Mouse (Mus musculus): ENCODE measurements at regions not wholly inside any gene's neighbourhood (a gene's known extent, or its start where the extent isn't known, plus 50 kb on each side); places are given as distances from the start of the nearest gene placed in this dataset.

- H3K36me3 ChIP-seq (ENCODE audit: control insufficient read depth, insufficient read depth) = no peaks in the 10 kb centered on the region
- H3K27me3 ChIP-seq (ENCODE audit: control insufficient read depth, insufficient read depth, insufficient read length) = no peaks in the 10 kb centered on the region
These were observed 451.2 kb upstream of the Marcks start for GRCm38 (mm10) chr10:37589889-37590288.

GRCm38 (mm10) chr10:37589009-37589408, 450.3 kb upstream of the Marcks start:
- H3K4me2 ChIP-seq (ENCODE audit: low read depth) = no peak overlapping the region
- H3K27me3 ChIP-seq (ENCODE audit: control insufficient read depth, insufficient read depth, insufficient read length) = no peaks in the 10 kb centered on the region
- no peaks in the 10 kb centered on the region for H3K36me3 ChIP-seq (ENCODE audit: control insufficient read depth, insufficient read depth)
- no peak for TF ChIP-seq TCF3 (IDR thresholded peaks at IDR 0.05; ENCODE audit: insufficient read length, low read depth)
- TF ChIP-seq MAX (IDR thresholded peaks at IDR 0.05; ENCODE audit: low read depth) = no peak
- no peak for TF ChIP-seq SRF (IDR thresholded peaks at IDR 0.05; ENCODE audit: control insufficient read depth, insufficient read length, low read depth)
- no peak for TF ChIP-seq USF1 (IDR thresholded peaks at IDR 0.05; ENCODE audit: low read depth)
- no peak for TF ChIP-seq POLR2AphosphoS2 (IDR thresholded peaks at IDR 0.05; ENCODE audit: insufficient read length, low read depth)
- no peak for TF ChIP-seq CEBPB (IDR thresholded peaks at IDR 0.05; ENCODE audit: insufficient read depth, poor library complexity, severe bottlenecking)
- no peak for TF ChIP-seq REST (IDR thresholded peaks at IDR 0.05; ENCODE audit: insufficient read depth, insufficient read length)
- no peak for TF ChIP-seq TCF12 (IDR thresholded peaks at IDR 0.05; ENCODE audit: insufficient read depth, poor library complexity, severe bottlenecking)
- TF ChIP-seq MYOD1 (IDR thresholded peaks at IDR 0.05; ENCODE audit: control insufficient read depth in 1 of 3, insufficient read length in 2 of 3, low read depth in 2 of 3) = no peak
- no peaks in the 10 kb centered on the region for H3K79me2 ChIP-seq (ENCODE audit: control insufficient read depth, insufficient read depth)
- no peak overlapping the region for H3K4me3 ChIP-seq
- H3ac ChIP-seq (ENCODE audit: control insufficient read depth, insufficient read length) = no peak overlapping the region

More at GRCm38 (mm10) chr10:37589889-37590288, 451.2 kb upstream of the Marcks start:
- no peak overlapping the region for H3ac ChIP-seq (ENCODE audit: control insufficient read depth, insufficient read length)
- H3K4me3 ChIP-seq = no peak overlapping the region
- no peak overlapping the region for H3K4me2 ChIP-seq (ENCODE audit: low read depth)
- H3K79me2 ChIP-seq (ENCODE audit: control insufficient read depth, insufficient read depth) = no peaks in the 10 kb centered on the region
- TF ChIP-seq E2F4 (IDR thresholded peaks at IDR 0.05; ENCODE audit: insufficient read depth) = no peak
- no peak for TF ChIP-seq SRF (IDR thresholded peaks at IDR 0.05; ENCODE audit: control insufficient read depth, insufficient read length, low read depth)
- no peak for TF ChIP-seq POLR2A (IDR thresholded peaks at IDR 0.05; ENCODE audit: insufficient read length, low read depth)
- TF ChIP-seq REST (IDR thresholded peaks at IDR 0.05; ENCODE audit: insufficient read depth, insufficient read length) = no peak
- TF ChIP-seq CEBPB (IDR thresholded peaks at IDR 0.05; ENCODE audit: insufficient read depth, poor library complexity, severe bottlenecking) = no peak
- TF ChIP-seq TCF3 (IDR thresholded peaks at IDR 0.05; ENCODE audit: insufficient read length, low read depth) = no peak
- no peak for TF ChIP-seq USF1 (IDR thresholded peaks at IDR 0.05; ENCODE audit: low read depth)
- no peak for TF ChIP-seq MAX (IDR thresholded peaks at IDR 0.05; ENCODE audit: low read depth)
- TF ChIP-seq POLR2AphosphoS2 (IDR thresholded peaks at IDR 0.05; ENCODE audit: insufficient read length, low read depth) = no peak
- TF ChIP-seq MYOD1 (IDR thresholded peaks at IDR 0.05; ENCODE audit: control insufficient read depth in 1 of 3, insufficient read length in 2 of 3, low read depth in 2 of 3) = no peak
- TF ChIP-seq MYOG (IDR thresholded peaks at IDR 0.05; ENCODE audit: control insufficient read depth in 1 of 3, insufficient read depth in 1 of 3, insufficient read length in 2 of 3, low read depth in 2 of 3) = no peak

DNA sequence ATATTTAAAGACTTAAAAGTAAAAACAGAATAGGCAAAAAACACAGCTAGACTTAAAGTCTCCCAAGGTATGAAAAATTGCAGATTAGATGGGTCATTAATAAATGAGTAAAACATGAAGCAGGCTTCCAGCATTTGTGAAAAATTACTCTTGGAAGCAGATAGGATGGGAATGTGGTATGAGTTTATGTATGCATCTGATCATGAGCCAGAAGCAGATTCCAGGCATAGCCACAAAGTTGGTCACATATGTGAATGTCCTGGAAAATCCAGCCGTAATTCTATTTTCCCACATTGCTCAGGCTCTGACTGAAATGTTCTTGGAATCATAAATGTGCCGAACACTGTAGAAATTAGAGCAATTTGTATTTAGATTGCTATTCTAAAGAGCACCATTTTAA, 432.5 kb upstream of the Marcks start:
- H3K4me3 ChIP-seq = no peak overlapping the region
- no peak overlapping the region for H3ac ChIP-seq (ENCODE audit: control insufficient read depth, insufficient read length)
- H3K4me2 ChIP-seq (ENCODE audit: low read depth) = no peak overlapping the region
- H3K27me3 ChIP-seq (ENCODE audit: control insufficient read depth, insufficient read depth, insufficient read length) = no peaks in the 10 kb centered on the region
- no peaks in the 10 kb centered on the region for H3K79me2 ChIP-seq (ENCODE audit: control insufficient read depth, insufficient read depth)
- H3K36me3 ChIP-seq (ENCODE audit: control insufficient read depth, insufficient read depth) = no peaks in the 10 kb centered on the region
- TF ChIP-seq SRF (IDR thresholded peaks at IDR 0.05; ENCODE audit: control insufficient read depth, insufficient read length, low read depth) (no peak), E2F4 (IDR thresholded peaks at IDR 0.05; ENCODE audit: insufficient read depth) (no peak), CEBPB (IDR thresholded peaks at IDR 0.05; ENCODE audit: insufficient read depth, poor library complexity, severe bottlenecking) (no peak), REST (IDR thresholded peaks at IDR 0.05; ENCODE audit: insufficient read depth, insufficient read length) (no peak), POLR2A (IDR thresholded peaks at IDR 0.05; ENCODE audit: insufficient read length, low read depth) (no peak), TCF12 (IDR thresholded peaks at IDR 0.05; ENCODE audit: insufficient read depth, poor library complexity, severe bottlenecking) (no peak), USF1 (IDR thresholded peaks at IDR 0.05; ENCODE audit: low read depth) (no peak), MYOG (IDR thresholded peaks at IDR 0.05; ENCODE audit: control insufficient read depth in 1 of 3, insufficient read depth in 1 of 3, insufficient read length in 2 of 3, low read depth in 2 of 3) (no peak), TCF3 (IDR thresholded peaks at IDR 0.05; ENCODE audit: insufficient read length, low read depth) (no peak)

GRCm38 (mm10) chr10:37561705-37562104, 423.0 kb upstream of the Marcks start:
- no peak overlapping the region for H3K4me2 ChIP-seq (ENCODE audit: low read depth)
- no peak for TF ChIP-seq TCF3 (IDR thresholded peaks at IDR 0.05; ENCODE audit: insufficient read length, low read depth)
- TF ChIP-seq TCF12 (IDR thresholded peaks at IDR 0.05; ENCODE audit: insufficient read depth, poor library complexity, severe bottlenecking) = no peak
- no peak for TF ChIP-seq POLR2AphosphoS2 (IDR thresholded peaks at IDR 0.05; ENCODE audit: insufficient read length, low read depth)
- TF ChIP-seq USF1 (IDR thresholded peaks at IDR 0.05; ENCODE audit: low read depth) = no peak
- no peak for TF ChIP-seq MAX (IDR thresholded peaks at IDR 0.05; ENCODE audit: low read depth)
- TF ChIP-seq CEBPB (IDR thresholded peaks at IDR 0.05; ENCODE audit: insufficient read depth, poor library complexity, severe bottlenecking) = no peak
- no peak for TF ChIP-seq MYOD1 (IDR thresholded peaks at IDR 0.05; ENCODE audit: control insufficient read depth in 1 of 3, insufficient read length in 2 of 3, low read depth in 2 of 3)
- no peak for TF ChIP-seq POLR2A (IDR thresholded peaks at IDR 0.05; ENCODE audit: insufficient read length, low read depth)
- no peak for TF ChIP-seq MYOG (IDR thresholded peaks at IDR 0.05; ENCODE audit: control insufficient read depth in 1 of 3, insufficient read depth in 1 of 3, insufficient read length in 2 of 3, low read depth in 2 of 3)
- no peak for TF ChIP-seq SRF (IDR thresholded peaks at IDR 0.05; ENCODE audit: control insufficient read depth, insufficient read length, low read depth)
- no peak for TF ChIP-seq E2F4 (IDR thresholded peaks at IDR 0.05; ENCODE audit: insufficient read depth)
- no peak for TF ChIP-seq REST (IDR thresholded peaks at IDR 0.05; ENCODE audit: insufficient read depth, insufficient read length)

GRCm38 (mm10) chr10:37549446-37549845, 410.7 kb upstream of the Marcks start:
- Histone ChIP-seq H3K4me3 (no peak overlapping the region), H3ac (ENCODE audit: control insufficient read depth, insufficient read length) (no peak overlapping the region), H3K4me2 (ENCODE audit: low read depth) (no peak overlapping the region), H3K79me2 (ENCODE audit: control insufficient read depth, insufficient read depth) (no peaks in the 10 kb centered on the region), H3K36me3 (ENCODE audit: control insufficient read depth, insufficient read depth) (no peaks in the 10 kb centered on the region), H3K27me3 (ENCODE audit: control insufficient read depth, insufficient read depth, insufficient read length) (no peaks in the 10 kb centered on the region)
- TF ChIP-seq SRF (IDR thresholded peaks at IDR 0.05; ENCODE audit: control insufficient read depth, insufficient read length, low read depth) = no peak
- no peak for TF ChIP-seq POLR2AphosphoS2 (IDR thresholded peaks at IDR 0.05; ENCODE audit: insufficient read length, low read depth)
- TF ChIP-seq MYOD1 (IDR thresholded peaks at IDR 0.05; ENCODE audit: control insufficient read depth in 1 of 3, insufficient read length in 2 of 3, low read depth in 2 of 3) = no peak
- no peak for TF ChIP-seq REST (IDR thresholded peaks at IDR 0.05; ENCODE audit: insufficient read depth, insufficient read length)
- TF ChIP-seq MAX (IDR thresholded peaks at IDR 0.05; ENCODE audit: low read depth) = no peak
- TF ChIP-seq TCF12 (IDR thresholded peaks at IDR 0.05; ENCODE audit: insufficient read depth, poor library complexity, severe bottlenecking) = no peak
- no peak for TF ChIP-seq MYOG (IDR thresholded peaks at IDR 0.05; ENCODE audit: control insufficient read depth in 1 of 3, insufficient read depth in 1 of 3, insufficient read length in 2 of 3, low read depth in 2 of 3)
- TF ChIP-seq E2F4 (IDR thresholded peaks at IDR 0.05; ENCODE audit: insufficient read depth) = no peak
- no peak for TF ChIP-seq TCF3 (IDR thresholded peaks at IDR 0.05; ENCODE audit: insufficient read length, low read depth)
- no peak for TF ChIP-seq USF1 (IDR thresholded peaks at IDR 0.05; ENCODE audit: low read depth)
- no peak for TF ChIP-seq POLR2A (IDR thresholded peaks at IDR 0.05; ENCODE audit: insufficient read length, low read depth)
- TF ChIP-seq CEBPB (IDR thresholded peaks at IDR 0.05; ENCODE audit: insufficient read depth, poor library complexity, severe bottlenecking) = no peak

More at GRCm38 (mm10) chr10:37561705-37562104, 423.0 kb upstream of the Marcks start:
- Histone ChIP-seq H3K36me3 (ENCODE audit: control insufficient read depth, insufficient read depth) (no peaks in the 10 kb centered on the region), H3K79me2 (ENCODE audit: control insufficient read depth, insufficient read depth) (no peaks in the 10 kb centered on the region), H3K27me3 (ENCODE audit: control insufficient read depth, insufficient read depth, insufficient read length) (no peaks in the 10 kb centered on the region), H3K4me3 (no peak overlapping the region), H3ac (ENCODE audit: control insufficient read depth, insufficient read length) (no peak overlapping the region)

Measured in myocyte (in vitro differentiated cells).